Mouse (Mus musculus): Measurements from ENCODE around the gene C330021F23Rik. TPM values are rescaled to one million over a fixed set of nuclear protein-coding genes. Genes with fewer than 3 reads are reported as not detected.

C330021F23Rik gene
- total and polyA plus RNA-seq, 3 experiments = 0.39 TPM; not detected in 2

GRCm38 (mm10) chr8:3588258-3588633, 20.5 kb downstream of the C330021F23Rik start:
- 42% methylated on average over 11 of the region's 11 CpGs for WGBS
- no peaks in the 10 kb centered on the region for H3K36me3 ChIP-seq (ENCODE audit: control insufficient read depth, insufficient read depth, low read length)
- H3K4me1 ChIP-seq (ENCODE audit: control insufficient read depth, insufficient read depth, low read length) = no peaks in the 10 kb centered on the region
- no peak overlapping the region for H3K9ac ChIP-seq (ENCODE audit: low read depth, low read length)
- H3K79me2 ChIP-seq (replicated peaks; ENCODE audit: control insufficient read depth, insufficient read depth, low read length) = no peaks in the 10 kb centered on the region
- no peak overlapping the region for H3K27ac ChIP-seq
- TF ChIP-seq POLR2A (IDR thresholded peaks at IDR 0.05; ENCODE audit: insufficient read depth, low read depth, low read length) = no peak
- TF ChIP-seq EP300 (IDR thresholded peaks at IDR 0.05; ENCODE audit: insufficient read depth, low read depth, low read length) = no peak
- intact Hi-C loops (cut with DNase I) = no loop called here
- DNase-seq = no peak
- H3K27me3 ChIP-seq (ENCODE audit: control insufficient read depth, insufficient read depth, low read length) = peaks cover 3% of the 10 kb centered on the region; the same call in 1 of the 2 replicates
- no peak overlapping the region for H3K4me3 ChIP-seq

DNA sequence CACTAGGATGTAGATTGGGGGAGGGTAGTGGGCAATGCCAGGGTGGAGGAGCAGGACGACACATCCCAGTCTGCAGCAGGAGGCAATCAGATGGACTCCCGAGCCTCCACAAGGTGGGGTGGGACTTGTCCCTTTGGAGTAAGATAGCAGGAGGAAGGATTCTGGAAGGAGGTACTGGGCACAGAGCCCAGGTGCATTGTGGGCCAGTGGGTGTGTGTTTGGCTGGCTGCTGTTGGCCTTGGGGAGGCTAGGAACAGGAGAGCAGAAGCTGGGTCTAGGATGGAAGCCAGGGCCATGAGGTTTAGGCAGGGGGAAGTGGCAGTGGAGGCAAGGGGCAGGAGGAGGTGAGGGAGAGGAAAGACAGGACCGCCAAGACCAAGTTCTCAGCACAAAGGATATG, 25.7 kb downstream of the C330021F23Rik start:
- TF ChIP-seq CTCF (IDR thresholded peaks at IDR 0.05) (no peak), POLR2A (IDR thresholded peaks at IDR 0.05; ENCODE audit: insufficient read depth, low read depth, low read length) (no peak), EP300 (IDR thresholded peaks at IDR 0.05; ENCODE audit: insufficient read depth, low read depth, low read length) (no peak)
- H3K4me1 ChIP-seq (ENCODE audit: control insufficient read depth, insufficient read depth, low read length) = no peaks in the 10 kb centered on the region
- intact Hi-C loops (cut with DNase I) = no loop called here
- no peak overlapping the region for H3K9ac ChIP-seq (ENCODE audit: low read depth, low read length)
- no peak overlapping the region for H3K4me3 ChIP-seq
- DNase-seq = no peak
- H3K36me3 ChIP-seq (ENCODE audit: control insufficient read depth, insufficient read depth, low read length) = no peaks in the 10 kb centered on the region
- H3K27ac ChIP-seq = no peak overlapping the region
- WGBS = 25% methylated on average over 3 of the region's 3 CpGs
- H3K79me2 ChIP-seq (replicated peaks; ENCODE audit: control insufficient read depth, insufficient read depth, low read length) = no peaks in the 10 kb centered on the region
- H3K27me3 ChIP-seq (ENCODE audit: control insufficient read depth, insufficient read depth, low read length) = no peaks in the 10 kb centered on the region

DNA sequence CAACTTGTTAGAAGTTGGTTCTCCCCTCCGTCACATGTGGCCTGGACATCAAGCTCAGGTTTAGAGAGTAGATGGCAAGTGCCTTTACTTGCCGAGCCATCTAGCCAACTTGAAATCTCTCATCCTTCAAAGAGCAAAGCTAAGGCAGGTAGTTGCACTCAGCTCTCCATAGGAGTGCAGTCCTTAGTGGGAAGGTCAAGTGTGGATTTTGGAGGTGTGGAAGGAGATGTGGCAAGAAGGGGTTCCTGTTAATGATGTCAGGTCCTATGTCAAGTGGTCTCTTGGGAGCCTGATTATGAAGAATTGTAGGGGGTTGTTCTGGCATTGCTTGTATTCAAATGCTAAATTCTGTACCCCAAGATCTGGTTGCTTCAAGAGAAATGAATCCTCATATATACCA, 26.7 kb downstream of the C330021F23Rik start:
- H3K4me1 ChIP-seq (ENCODE audit: control insufficient read depth, insufficient read depth, low read length) = no peaks in the 10 kb centered on the region
- H3K9ac ChIP-seq (ENCODE audit: low read depth, low read length) = no peak overlapping the region
- 81% methylated on average over 2 of the region's 2 CpGs for WGBS
- no peak for DNase-seq
- intact Hi-C loops (cut with DNase I) = no loop called here
- TF ChIP-seq POLR2A (IDR thresholded peaks at IDR 0.05; ENCODE audit: insufficient read depth, low read depth, low read length) = no peak
- no peak for TF ChIP-seq EP300 (IDR thresholded peaks at IDR 0.05; ENCODE audit: insufficient read depth, low read depth, low read length)
- no peak for TF ChIP-seq CTCF (IDR thresholded peaks at IDR 0.05)
- H3K4me3 ChIP-seq = no peak overlapping the region
- no peaks in the 10 kb centered on the region for H3K79me2 ChIP-seq (replicated peaks; ENCODE audit: control insufficient read depth, insufficient read depth, low read length)
- H3K27ac ChIP-seq = no peak overlapping the region
- H3K27me3 ChIP-seq (ENCODE audit: control insufficient read depth, insufficient read depth, low read length) = no peaks in the 10 kb centered on the region
- no peaks in the 10 kb centered on the region for H3K36me3 ChIP-seq (ENCODE audit: control insufficient read depth, insufficient read depth, low read length)

DNA sequence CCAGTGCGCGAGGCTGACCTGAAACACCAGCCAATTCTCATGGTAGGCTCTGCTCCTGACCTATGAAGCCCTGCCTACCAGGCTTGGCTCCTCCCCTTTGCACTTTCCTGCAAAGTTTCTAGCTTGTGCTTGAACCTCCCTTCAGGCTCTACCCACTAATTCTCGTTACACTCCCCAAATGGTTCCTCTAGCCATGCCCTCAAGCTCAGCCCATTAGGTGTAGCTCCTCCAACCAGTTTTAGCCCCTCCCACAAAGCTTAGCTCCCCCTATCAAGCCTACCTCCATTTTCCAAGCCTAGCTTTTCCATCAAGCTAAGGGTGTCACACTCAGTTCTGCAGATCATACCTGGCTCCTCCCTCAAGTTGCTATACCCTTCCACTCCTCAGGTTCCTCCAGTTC, 30.3 kb downstream of the C330021F23Rik start:
- H3K4me3 ChIP-seq = no peak overlapping the region
- H3K27ac ChIP-seq = no peak overlapping the region
- 70% methylated on average over 3 of the region's 3 CpGs for WGBS
- peaks cover 3% of the 10 kb centered on the region; the same call in 1 of the 2 replicates for H3K4me1 ChIP-seq (ENCODE audit: control insufficient read depth, insufficient read depth, low read length)
- H3K27me3 ChIP-seq (ENCODE audit: control insufficient read depth, insufficient read depth, low read length) = no peaks in the 10 kb centered on the region
- intact Hi-C loops (cut with DNase I) = no loop called here
- H3K9ac ChIP-seq (ENCODE audit: low read depth, low read length) = no peak overlapping the region
- no peaks in the 10 kb centered on the region for H3K79me2 ChIP-seq (replicated peaks; ENCODE audit: control insufficient read depth, insufficient read depth, low read length)
- no peaks in the 10 kb centered on the region for H3K36me3 ChIP-seq (ENCODE audit: control insufficient read depth, insufficient read depth, low read length)
- TF ChIP-seq CTCF (IDR thresholded peaks at IDR 0.05) = no peak
- no peak for TF ChIP-seq POLR2A (IDR thresholded peaks at IDR 0.05; ENCODE audit: insufficient read depth, low read depth, low read length)
- no peak for TF ChIP-seq EP300 (IDR thresholded peaks at IDR 0.05; ENCODE audit: insufficient read depth, low read depth, low read length)
- DNase-seq = no peak

DNA sequence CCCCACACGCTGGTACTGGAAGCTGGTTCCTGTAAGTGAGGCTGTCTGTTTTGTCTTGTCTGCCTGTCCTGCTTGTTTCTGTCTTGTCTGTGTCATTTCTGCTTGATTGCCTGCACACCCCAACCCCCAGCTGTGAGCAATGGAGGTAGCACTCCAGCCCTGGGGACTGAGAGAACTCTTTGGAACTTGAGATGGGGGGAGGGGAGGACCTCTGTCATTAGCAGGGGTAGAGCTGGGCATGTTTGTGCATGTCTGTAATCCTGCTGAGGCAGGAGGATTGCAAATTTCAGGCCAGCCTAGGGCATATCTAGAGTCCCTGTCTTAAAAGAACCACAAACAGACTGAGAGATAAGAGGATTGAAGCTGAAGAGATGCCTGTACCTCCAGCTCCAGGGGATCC, 31.4 kb downstream of the C330021F23Rik start:
- no peaks in the 10 kb centered on the region for H3K79me2 ChIP-seq (replicated peaks; ENCODE audit: control insufficient read depth, insufficient read depth, low read length)
- no peaks in the 10 kb centered on the region for H3K36me3 ChIP-seq (ENCODE audit: control insufficient read depth, insufficient read depth, low read length)
- 82% methylated on average over 1 of the region's 1 CpGs for WGBS
- DNase-seq = no peak
- no peak overlapping the region for H3K9ac ChIP-seq (ENCODE audit: low read depth, low read length)
- no peaks in the 10 kb centered on the region for H3K27me3 ChIP-seq (ENCODE audit: control insufficient read depth, insufficient read depth, low read length)
- H3K27ac ChIP-seq = no peak overlapping the region
- H3K4me1 ChIP-seq (ENCODE audit: control insufficient read depth, insufficient read depth, low read length) = peaks cover 3% of the 10 kb centered on the region; the same call in 1 of the 2 replicates
- no peak for TF ChIP-seq POLR2A (IDR thresholded peaks at IDR 0.05; ENCODE audit: insufficient read depth, low read depth, low read length)
- TF ChIP-seq EP300 (IDR thresholded peaks at IDR 0.05; ENCODE audit: insufficient read depth, low read depth, low read length) = no peak
- no peak for TF ChIP-seq CTCF (IDR thresholded peaks at IDR 0.05)
- intact Hi-C loops (cut with DNase I) = no loop called here
- H3K4me3 ChIP-seq = no peak overlapping the region

DNA sequence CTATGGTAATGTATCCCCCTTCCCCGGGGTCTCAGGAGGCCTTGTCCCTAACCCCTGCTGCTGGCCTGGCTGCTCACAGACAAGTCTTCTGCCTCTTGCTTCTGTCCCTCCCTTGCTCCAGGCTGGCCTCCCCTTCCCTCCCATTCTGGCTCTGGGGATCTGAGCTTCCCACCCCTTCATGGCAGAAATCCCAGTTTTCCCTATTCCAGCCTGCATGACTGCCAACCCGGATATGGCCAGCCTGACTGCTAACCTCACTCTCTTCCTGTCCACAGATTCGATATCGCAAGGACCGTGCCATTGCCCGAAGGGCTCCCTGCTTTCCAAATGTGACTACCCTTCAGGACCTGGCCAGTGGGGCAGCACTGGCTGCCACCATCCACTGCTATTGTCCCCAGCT, 32.6 kb downstream of the C330021F23Rik start:
- WGBS = 30% methylated on average over 6 of the region's 6 CpGs

More for the DNA sequence above, 32.6 kb downstream of the C330021F23Rik start:
- no peaks in the 10 kb centered on the region for H3K79me2 ChIP-seq (replicated peaks; ENCODE audit: control insufficient read depth, insufficient read depth, low read length)
- TF ChIP-seq EP300 (IDR thresholded peaks at IDR 0.05; ENCODE audit: insufficient read depth, low read depth, low read length) = no peak
- TF ChIP-seq POLR2A (IDR thresholded peaks at IDR 0.05; ENCODE audit: insufficient read depth, low read depth, low read length) = no peak
- no peak for TF ChIP-seq CTCF (IDR thresholded peaks at IDR 0.05)
- no peaks in the 10 kb centered on the region for H3K27me3 ChIP-seq (ENCODE audit: control insufficient read depth, insufficient read depth, low read length)
- peaks cover 3% of the 10 kb centered on the region; the same call in 1 of the 2 replicates for H3K4me1 ChIP-seq (ENCODE audit: control insufficient read depth, insufficient read depth, low read length)
- no peak overlapping the region for H3K9ac ChIP-seq (ENCODE audit: low read depth, low read length)
- intact Hi-C loops (cut with DNase I) = no loop called here
- DNase-seq = peak; percentile 71 to 77
- no peak overlapping the region for H3K4me3 ChIP-seq
- H3K27ac ChIP-seq = no peak overlapping the region
- H3K36me3 ChIP-seq (ENCODE audit: control insufficient read depth, insufficient read depth, low read length) = no peaks in the 10 kb centered on the region
